ENCODE assay signal across 7 mouse cellular contexts in the genomic region with DNA sequence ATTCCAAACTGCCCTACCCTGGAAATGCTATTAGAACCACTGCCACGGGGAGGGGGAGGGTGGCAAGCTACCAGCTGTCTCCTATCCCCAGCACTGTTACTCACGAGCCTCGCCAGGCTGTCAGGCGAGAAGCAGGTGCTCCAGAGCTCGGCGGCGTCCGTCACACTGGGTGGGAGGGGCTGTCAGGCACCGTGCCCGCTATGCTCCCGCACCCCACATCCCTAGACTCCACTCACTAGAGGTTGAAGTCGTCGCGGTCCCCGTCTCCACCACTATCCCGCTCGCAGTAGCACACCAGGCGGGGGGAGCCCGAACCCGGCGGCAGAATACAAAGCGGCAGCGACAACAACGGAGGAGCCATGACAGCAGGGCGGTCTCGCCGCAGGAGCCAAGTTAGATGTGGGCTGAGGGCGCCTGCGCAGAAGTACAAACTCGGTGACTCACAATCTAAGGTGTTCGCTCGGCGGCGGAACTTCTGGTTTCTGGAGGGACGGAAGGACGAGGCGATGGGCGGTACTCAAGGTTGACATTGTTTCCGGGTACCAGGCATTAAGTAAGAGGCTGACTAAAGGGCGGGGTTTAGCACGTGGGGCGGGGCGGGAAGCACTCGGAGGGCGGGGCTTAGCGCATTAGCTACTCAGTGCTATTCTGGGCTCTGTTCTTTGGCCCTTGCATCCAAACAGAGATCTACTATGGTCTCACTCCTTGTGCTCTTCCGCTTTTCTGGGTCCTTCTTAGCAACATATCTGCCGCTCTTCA. TPM values are rescaled to one million over a fixed set of nuclear protein-coding genes. Genes with fewer than 3 reads are reported as not detected.
A peak's percentile ranks its signal among the peaks of the same experiment; 100 is the strongest.
DNase-seq lines count a peak whose midpoint lies in the region; ATAC-seq lines count a peak whose summit lies in the region.

Gene Paxx, minus strand, starts transcription at position 544 of the 759 bp plus-strand sequence.

- peak within 1 kb of the TSS; percentile 83 for H3K27ac ChIP-seq in intestine, embryonic 15.5 days
- H3K27ac ChIP-seq in midbrain, embryonic 10.5 days (replicated peaks) = peak within 1 kb of the TSS; percentile 87

- peaks cover 37% of the 10 kb centered on the region for H3K4me1 ChIP-seq in intestine, embryonic 15.5 days (replicated peaks)
- peaks cover 29% of the 10 kb centered on the region for H3K4me1 ChIP-seq in midbrain, embryonic 10.5 days

- peak; percentile 92 for ATAC-seq in intestine, embryonic 15.5 days

- DNase-seq in adrenal gland, adult 2 months = peak; percentile 95
- DNase-seq in embryo, embryonic 11.5 days (ENCODE audit: low read depth, low spot score) = peak; percentile 86
- peak; percentile 86 to 88 for DNase-seq in gastrocnemius, postnatal 36 days
- peak; percentile 94 to 98 for DNase-seq in left cerebral cortex, postnatal 25 days (ENCODE audit: low spot score in 2 of 2)
- DNase-seq in midbrain, embryonic 10.5 days (ENCODE audit: low spot score) = peak; percentile 87
- peak; percentile 85 for DNase-seq in right cerebral cortex, postnatal 4 days

- H3K4me3 ChIP-seq in intestine, embryonic 15.5 days (replicated peaks) = peak within 1 kb of the TSS; percentile 64
- peak within 1 kb of the TSS; percentile 73 for H3K4me3 ChIP-seq in midbrain, embryonic 10.5 days

- peak within 1 kb of the TSS; percentile 66 for H3K9ac ChIP-seq in intestine, embryonic 15.5 days

- no peaks in the 10 kb centered on the region for H3K36me3 ChIP-seq in intestine, embryonic 15.5 days
- H3K36me3 ChIP-seq in midbrain, embryonic 10.5 days = peaks cover 17% of the 10 kb centered on the region; the same call in 1 of the 2 replicates

- peak within 1 kb of the TSS; percentile 77 for H3K4me2 ChIP-seq in intestine, embryonic 15.5 days (replicated peaks)

- H3K27me3 ChIP-seq in intestine, embryonic 15.5 days (replicated peaks) = no peaks in the 10 kb centered on the region
- no peaks in the 10 kb centered on the region for H3K27me3 ChIP-seq in midbrain, embryonic 10.5 days (ENCODE audit: low read depth, poor library complexity, severe bottlenecking)

- WGBS in intestine, embryonic 15.5 days = under 1% methylated on average over 48 of the region's 48 CpGs
- under 1% methylated on average over 48 of the region's 48 CpGs for WGBS in midbrain, embryonic 10.5 days

- intact Hi-C loops in gastrocnemius, postnatal 36 days (cut with DNase I) = no loop called here
- intact Hi-C loops in left cerebral cortex, postnatal 25 days (cut with DNase I) = loop anchor here (2.0 kb wide), 2 partner anchors 32 to 40 kb away; partner anchors contain the start of genes Abca2, C8g and Fbxw5

- H3K9me3 ChIP-seq in intestine, embryonic 15.5 days = no peaks in the 10 kb centered on the region
- no peaks in the 10 kb centered on the region for H3K9me3 ChIP-seq in midbrain, embryonic 10.5 days (replicated peaks)

RNA-seq across cellular contexts. Expression of gene Paxx, which starts in this region (rescaled TPM):
- total RNA-seq in adrenal gland, adult 2 months (2021) = 10 to 100 TPM; 33.3 to 35.2 TPM
- 85.9 and 124 TPM in 2 replicates for polyA plus RNA-seq in adrenal gland, adult 2 months (2012; rRNA removed)
- 10 to 100 TPM; 13.4 to 13.6 TPM for total RNA-seq in gastrocnemius, postnatal 36 days (2021)
- 28.0 and 33.2 TPM in 2 replicates for polyA plus RNA-seq in intestine, embryonic 15.5 days (2015; fragmentation: Nextera tagmentation; extraction: Ambion mirVana)
- 10 to 100 TPM; 68.6 to 81.0 TPM for total RNA-seq in left cerebral cortex, postnatal 25 days (2021)
- polyA plus RNA-seq in midbrain, embryonic 10.5 days (2016; fragmentation: Nextera tagmentation; extraction: Ambion mirVana) = 17.4 and 26.4 TPM in 2 replicates

Comparison
In these comparisons a context has a peak if more than half of its experiments do, and no peak if none do; other contexts are left out.
1. Peak in every context shown above with its lines: DNase-seq, ATAC-seq, H3K4me3 ChIP-seq and H3K27ac ChIP-seq.